Mouse (Mus musculus) kidney, adult 2 months (tissue): ENCODE results near the gene Zbtb9.

Experiments
- CTCF ChIP-seq: fragments of 200-500 bp; conservative IDR thresholded peaks from 2 replicates; pipeline ENCODE4 v1.5.1; 2011; ENCODE audit warnings: low read depth, mild to moderate bottlenecking, control low read depth, low read length, moderate library complexity, mixed read lengths; ENCODE audit not compliant: insufficient read depth, insufficient read length
- POLR2A ChIP-seq: fragments of 200-500 bp; IDR thresholded peaks from one replicate; pipeline ENCODE4 v1.6.1; 2011; ENCODE audit warnings: low read depth, low read length, control low read depth

GRCm38 (mm10) chr17:27008277-27008676, 35.3 kb downstream of the Zbtb9 start:
- TF ChIP-seq CTCF (no peak), POLR2A (no peak)
